Mouse (Mus musculus): Measurements from ENCODE around the gene Gfra1.
A peak's percentile ranks its signal among the peaks of the same experiment; 100 is the strongest.

The Gfra1 gene

DNA sequence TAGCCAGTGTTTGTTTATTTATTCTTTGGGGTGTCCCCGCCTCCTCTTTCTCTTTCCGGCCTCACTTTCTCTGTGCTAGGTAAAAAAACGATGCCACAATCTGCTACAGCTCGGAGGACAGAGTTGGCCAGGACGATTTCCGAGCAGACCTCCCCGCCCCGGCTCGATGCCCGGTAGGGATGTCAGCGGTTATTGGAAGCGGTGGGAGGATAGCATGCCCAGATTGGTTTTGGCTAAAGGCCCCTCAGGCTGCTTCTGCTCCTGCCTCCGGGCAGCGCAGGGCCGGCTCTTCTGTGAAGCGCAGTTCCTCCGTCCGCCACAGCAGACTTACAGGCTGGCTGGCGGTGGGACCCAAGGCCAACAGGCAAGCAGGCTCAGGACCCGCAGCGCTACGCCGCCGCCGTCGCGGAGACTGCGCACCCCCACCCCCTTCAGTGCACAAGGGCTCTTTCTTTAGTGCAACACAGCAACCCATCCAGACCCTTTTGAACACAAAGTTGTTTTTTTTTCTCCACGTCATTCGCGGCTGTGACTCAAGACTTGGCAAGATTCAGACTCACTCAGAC is at the start of gene Gfra1:
TSS of gene Gfra1 (minus strand) at position 414 of the 566 bp plus-strand sequence.
- peak; percentile 58 for DNase-seq (ENCODE audit: low spot score)

DNA sequence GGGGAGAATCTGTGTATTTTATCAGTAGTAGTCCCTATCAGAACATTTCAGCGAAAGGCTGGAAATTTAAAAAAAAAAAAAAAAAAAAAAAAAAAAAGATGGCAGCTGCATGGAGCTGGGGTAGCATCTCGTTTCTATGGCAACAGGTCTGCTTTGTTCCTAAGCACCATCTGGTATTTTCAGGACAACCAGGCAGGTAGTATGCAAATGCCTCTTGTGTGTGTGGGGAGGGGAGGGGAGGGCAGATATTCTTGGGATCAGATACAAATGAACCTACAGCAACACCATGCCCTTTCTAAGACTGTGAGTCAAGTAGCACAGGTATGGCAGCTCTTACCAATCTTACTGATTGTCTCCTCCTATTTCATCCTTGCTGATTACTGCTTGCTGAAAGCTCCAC is 44.3 kb upstream of the Gfra1 start:
- no peak for DNase-seq (ENCODE audit: low spot score)

DNA sequence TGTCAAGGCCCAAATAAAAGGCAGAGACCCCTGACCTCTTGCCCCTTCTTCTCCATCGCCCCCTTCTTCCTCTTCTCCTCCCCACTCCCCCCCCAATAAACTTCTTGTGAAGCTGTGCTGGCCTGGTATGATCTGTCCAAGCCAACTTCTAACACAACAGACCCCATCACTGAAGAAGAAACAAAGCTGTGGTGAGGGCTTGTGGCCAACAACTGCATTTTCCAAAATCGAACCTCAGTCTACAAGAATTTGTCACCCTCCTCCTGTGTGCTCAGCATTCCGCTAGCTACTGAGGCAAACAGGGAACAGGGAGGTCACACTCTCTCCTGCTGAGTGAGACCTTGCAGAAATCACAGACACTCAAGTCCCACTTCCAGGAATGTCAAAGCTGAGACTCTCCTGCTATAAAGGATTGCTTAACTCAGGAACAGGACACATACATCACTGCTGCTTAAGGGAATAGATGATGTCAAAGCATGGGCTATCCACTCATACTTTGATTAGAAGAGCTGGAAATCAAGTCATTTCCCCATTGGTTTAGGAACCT is 43.8 kb upstream of the Gfra1 start:
- DNase-seq (ENCODE audit: low spot score) = no peak

- peak; percentile 64 for DNase-seq (ENCODE audit: low spot score)
Measured at GRCm38 (mm10) chr19:58497106-58497505, 41.4 kb upstream of the Gfra1 start.

DNA sequence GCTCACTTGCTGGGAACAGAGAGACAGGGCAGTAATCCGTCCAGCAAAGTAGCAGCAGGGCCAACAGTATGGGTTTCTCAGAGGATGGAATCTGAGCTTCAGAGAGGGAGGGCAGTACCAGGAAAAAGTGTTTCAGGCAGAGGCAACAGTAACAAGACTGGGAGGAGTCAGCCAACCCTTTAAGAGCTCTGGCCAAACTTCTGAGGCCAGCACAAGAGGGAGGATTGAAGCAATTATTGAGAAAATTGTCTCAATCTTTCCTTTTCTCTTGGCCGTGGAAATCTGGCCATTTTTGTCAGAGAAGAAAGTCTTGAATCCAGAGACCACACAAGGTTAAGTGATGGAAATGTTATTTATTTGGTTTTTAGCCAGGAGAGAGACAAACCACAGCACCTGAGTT is 31.0 kb upstream of the Gfra1 start:
- DNase-seq (ENCODE audit: low spot score) = peak; percentile 32

DNA sequence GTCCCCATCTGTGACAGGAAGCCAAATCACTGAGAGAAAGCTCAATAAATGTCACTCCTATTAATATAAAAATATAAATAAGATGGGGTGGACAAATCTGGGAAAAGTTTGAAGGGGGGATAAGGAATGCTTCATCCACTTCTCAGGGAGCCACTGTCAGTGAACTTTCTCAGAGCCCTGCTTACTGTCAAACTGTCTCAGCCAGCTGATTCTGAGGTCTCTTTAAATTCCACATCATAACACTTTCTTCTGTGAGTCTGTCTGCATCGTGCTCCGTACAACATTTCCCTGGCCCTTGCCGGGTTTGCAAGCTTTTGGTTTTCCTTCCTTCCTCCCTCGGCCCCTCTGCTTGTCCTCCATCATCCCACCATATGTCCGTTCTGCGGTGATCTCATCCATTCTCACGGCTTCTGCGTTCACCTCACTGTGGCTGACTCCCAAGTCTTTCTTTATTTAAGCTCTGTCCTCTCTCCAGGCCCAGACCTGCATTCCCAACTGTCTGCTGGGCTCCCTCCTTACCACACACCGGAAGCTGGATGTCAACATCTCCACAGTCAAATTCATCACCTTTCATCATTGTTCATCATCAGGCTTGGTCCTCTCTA is 26.8 kb upstream of the Gfra1 start:
- no peak for DNase-seq (ENCODE audit: low spot score)

DNA sequence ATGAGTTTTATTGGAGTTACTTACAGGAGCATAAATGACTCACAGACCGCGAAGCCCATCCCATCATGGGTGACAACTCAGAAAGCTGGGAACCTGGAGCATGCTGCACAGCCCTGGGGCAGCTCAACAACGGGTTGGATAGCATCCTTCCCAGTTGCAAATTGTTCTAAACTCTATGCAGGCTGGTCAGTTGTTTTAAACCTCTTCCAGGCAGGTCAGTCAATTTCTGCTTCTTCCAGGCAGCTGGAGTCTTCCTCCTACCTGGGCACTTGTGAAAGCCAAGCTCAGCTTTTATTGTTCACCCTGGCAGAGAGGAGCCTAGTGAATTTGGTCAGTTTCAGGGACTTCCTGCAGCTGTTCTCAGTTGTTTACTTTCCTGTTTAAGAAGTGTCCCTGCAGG is 18.5 kb upstream of the Gfra1 start:
- DNase-seq (ENCODE audit: low spot score) = no peak

DNA sequence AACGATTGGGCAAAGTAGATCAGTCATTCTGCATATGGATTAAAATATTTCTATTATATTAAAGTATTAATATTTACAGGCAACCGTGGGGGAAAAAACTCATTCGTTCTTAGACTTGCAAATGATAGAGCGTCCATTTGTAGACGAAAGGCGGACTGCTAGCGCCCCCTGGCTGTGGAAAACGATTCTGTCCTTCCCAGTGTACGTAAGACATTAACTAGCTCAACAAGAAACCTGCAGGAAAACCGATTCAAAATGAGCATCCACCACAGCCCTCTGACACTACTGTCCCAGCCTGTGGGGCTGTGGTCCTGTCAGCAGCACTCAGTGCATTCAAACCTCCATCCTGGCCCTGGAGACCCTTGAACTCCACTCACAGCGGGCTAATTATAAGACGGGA is 13.7 kb upstream of the Gfra1 start:
- peak; percentile 89 for DNase-seq (ENCODE audit: low spot score)

DNA sequence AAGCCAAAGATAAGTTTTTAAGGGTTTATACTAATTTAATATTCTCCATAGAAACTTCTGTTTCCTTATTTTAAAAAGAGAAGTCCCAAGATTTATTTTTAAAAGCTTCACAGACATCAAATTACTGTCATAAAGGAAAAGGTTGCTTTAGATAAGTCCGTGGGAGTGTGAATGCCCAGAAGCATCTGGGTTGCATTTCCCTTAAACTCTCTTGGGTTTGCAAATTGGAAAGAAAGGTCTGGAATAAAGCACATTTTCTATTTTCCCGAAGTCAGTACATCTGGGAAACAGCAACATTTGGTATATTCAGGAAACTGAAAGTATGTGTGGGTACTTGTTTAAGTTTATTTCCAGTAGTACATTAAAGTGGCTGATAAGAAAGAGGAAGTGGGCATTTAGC is 12.6 kb upstream of the Gfra1 start:
- no peak for DNase-seq (ENCODE audit: low spot score)

GRCm38 (mm10) chr19:58463755-58464154 is 8.0 kb upstream of the Gfra1 start:
- no peak for DNase-seq (ENCODE audit: low spot score)

- DNase-seq (ENCODE audit: low spot score) = no peak
Measured at GRCm38 (mm10) chr19:58460361-58461022, 4.8 kb upstream of the Gfra1 start.

DNA sequence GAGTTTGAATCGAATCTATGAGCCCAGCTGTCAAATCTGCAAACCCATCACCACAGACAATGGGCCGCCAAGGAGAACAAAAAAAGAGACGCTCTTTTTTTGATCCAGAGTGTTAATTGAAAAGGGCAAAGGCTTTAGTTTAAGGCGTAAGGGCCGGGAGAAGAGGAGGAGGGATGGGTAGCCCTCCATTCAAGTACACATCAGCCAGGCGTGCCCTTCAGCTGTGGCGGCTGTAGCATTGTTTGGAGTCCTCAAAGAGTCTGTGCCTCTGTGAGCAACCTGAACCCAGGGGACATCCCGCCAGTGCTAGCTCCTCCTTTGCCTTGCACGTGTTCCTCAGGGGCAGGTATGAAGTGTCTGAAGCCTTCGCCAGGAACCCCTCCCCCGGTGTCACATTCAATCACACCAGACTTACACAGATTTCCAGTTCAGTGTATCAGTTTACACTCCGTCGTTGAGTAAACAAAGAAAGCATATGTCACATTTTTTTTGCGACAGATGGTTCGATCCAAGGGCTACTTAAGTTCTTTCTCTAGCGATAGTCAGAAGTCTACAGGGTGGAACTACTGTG is 867 bp upstream of the Gfra1 start:
- DNase-seq (ENCODE audit: low spot score) = no peak

DNA sequence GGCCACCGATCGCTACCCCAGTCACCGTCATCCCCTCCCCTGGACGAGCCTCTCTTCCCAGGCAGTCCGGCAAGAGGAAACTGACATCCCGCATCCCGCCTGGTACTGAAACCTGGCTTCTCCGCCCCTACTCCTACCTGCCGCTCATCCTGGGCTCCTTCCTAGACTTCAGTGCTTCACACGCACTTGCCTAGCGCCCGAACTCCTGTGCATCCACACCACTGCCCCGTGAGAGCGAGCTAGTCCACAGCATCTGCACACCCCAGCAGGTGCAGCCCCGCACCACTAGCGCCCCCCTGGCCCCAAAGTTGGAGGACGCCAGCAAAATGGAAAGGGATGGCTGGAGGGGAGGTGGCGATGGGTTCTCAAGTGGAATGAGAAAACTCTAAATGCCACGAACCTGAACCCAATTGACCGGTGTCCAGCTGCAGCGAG is 631 bp downstream of the Gfra1 start:
- DNase-seq (ENCODE audit: low spot score) = no peak

GRCm38 (mm10) chr19:58454261-58455060 is 1.2 kb downstream of the Gfra1 start:
- no peak for DNase-seq (ENCODE audit: low spot score)

GRCm38 (mm10) chr19:58453581-58453980 is 2.1 kb downstream of the Gfra1 start:
- no peak for DNase-seq (ENCODE audit: low spot score)

DNA sequence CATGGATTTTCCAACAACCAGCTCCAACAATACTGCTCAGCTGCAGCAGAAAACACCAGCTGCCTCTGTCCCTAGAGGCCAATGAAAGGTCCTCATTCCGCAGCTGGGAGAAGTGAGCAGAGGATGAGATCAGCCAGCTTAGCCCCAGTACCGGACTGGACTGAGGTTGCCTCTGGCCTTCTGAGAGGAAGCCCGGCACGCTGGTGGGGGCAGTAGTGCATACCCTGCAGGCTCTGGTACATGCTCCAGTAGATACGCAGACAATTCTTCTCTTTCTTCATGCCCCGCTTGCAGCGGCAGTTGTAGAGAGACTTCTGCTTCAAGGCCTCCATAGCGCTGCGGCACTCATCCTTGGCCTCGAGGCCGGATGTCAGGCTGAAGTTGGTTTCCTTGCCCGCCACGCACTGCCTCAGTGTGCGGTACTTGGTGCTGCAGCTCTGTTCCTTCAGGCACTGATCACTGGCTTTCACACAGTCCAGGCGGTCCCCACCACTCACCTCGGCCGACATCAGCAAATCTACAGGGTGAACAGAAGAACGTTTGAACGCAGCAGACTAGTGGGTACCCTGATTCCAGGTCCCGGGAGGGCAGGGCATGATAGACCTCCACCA is 2.7 kb downstream of the Gfra1 start:
- DNase-seq (ENCODE audit: low spot score) = no peak

GRCm38 (mm10) chr19:58452178-58452819 is 3.4 kb downstream of the Gfra1 start:
- no peak for DNase-seq (ENCODE audit: low spot score)

DNA sequence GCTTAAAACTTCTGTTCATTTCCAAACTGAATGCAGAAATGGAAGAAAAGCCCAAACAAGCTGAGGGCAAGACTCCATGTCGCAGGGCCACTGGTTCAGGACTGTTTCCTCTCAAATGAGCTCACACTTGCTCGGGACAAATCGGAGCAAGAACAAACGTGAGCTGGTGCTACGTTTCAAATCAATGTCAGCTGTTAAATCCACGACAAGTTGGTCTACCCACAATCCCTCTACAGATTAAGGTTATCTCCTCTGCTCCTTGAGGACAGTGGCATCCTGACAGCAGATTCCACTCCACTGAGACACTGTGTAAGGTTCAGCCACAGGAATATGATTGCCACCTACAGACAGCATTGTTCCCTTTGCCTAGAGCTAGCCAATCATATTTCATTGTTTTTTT is 4.4 kb downstream of the Gfra1 start:
- DNase-seq (ENCODE audit: low spot score) = no peak

- DNase-seq (ENCODE audit: low spot score) = no peak
Measured at GRCm38 (mm10) chr19:58450716-58451115, 5.0 kb downstream of the Gfra1 start.

DNA sequence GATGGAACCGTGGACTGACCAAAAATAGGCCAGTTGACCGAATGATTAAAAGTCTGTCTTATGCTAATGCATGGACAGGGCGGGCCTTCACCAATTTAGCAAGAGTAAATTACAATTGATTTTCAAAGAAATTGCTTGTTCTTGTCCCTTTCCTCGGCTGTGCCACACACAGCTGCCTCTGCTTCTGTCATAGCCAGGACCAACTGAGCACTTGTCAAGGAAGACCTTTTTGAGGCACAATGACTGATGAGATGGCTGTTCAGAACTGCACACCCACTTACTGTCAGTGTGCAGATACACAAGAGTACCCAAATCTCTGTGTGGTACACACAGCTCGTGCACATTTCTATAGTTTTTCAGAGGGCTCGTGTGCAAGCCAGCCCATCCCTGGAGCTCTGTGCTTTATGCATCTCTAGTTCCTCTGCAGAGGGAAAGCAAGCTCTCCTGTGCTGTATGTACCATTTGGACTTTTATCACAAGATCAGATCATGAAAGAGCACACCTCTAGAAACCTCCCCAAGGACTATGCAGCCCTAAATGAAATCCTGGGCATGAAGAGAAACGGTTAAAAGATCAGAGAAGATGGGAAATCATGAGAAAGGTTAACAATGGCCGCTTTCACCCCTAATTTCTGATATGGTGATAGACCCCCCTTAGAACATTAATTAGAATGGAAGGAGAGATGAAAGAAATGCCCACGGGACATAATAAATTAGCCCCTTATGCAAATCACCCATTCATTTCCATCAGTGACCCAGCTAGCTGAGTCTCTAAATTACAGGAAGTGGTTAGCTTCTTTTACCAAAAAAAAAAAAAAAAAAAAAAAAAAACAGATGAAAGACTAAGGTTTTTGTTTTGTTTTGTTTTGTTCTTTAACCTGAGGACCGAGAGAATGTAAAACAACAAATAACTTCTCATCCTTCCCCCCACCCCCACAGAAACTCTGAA is 12.7 kb downstream of the Gfra1 start:
- DNase-seq (ENCODE audit: low spot score) = no peak
